Mouse (Mus musculus) cerebellum, postnatal 25 days (tissue): ENCODE results near the gene Tmem229b.
"Not testable (repeated sequence)": the region's sequence is repeated elsewhere in the genome, so short reads cannot be mapped to it uniquely, and the experiment has no call there.

Experiments used
- DNase-seq, 2 experiments: peaks; one replicate each; pipeline ENCODE4 v3.0.0; 2021; ENCODE audit warnings: mixed read lengths in 2 of 2

Tmem229b gene

DNA sequence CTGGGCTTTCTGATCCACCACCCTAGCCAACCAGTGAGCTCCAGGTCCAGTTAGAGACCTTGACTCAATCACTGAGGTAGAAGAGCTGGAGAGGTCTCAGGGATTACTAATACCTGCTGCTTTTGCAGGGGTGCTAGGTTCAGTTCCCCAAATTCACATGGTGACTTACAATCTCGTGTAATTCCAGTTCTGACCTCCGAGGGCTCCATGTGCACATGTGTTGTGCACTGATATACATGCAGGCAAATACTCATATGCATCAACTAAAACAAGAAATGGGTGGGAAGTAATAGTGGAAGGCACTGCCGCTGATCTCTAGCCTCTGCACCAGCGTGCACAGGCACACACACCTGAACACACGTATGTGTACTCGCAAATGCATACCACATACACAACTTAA, 60.3 kb downstream of the Tmem229b start:
- peak in 1 of 2 experiments; percentile 65 for DNase-seq

DNA sequence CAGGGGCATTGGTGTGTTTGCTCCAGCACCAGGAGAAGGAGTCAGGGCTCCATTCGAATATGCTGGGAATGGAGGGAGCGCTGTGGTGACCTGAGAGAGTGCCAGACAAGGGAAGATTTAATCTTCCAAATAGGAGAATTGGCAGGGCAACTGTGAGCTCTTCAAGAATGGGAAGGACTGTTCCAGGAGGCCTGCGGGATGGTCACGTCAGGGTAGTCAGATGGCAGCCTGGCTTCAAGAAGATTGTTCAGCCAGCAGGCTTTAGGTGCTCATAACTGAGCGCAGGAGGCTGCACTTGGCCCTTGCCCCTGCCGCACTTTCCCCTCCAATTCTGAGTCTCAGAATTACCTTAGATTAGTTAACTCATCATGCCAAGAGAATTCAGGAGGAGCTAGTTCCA, 64.5 kb downstream of the Tmem229b start:
- peak; percentile 41 to 55 for DNase-seq

DNA sequence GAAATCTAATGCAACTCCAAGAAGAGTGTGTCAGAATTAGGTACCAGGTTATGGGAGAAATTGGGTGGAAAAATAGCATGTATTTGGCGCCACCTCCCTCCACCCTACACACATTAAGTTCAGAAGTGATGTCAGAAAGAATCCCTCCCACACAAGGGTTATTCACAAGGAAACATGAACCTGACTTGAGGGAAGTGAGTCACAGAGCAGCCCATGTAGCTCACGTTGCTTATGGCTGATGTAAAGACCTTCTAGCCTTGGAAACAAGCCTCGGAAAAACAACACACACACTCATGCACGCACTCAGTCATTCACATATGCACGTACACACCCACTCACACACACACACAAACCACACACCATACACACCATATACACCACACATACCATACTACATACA, 67.3 kb downstream of the Tmem229b start:
- DNase-seq, result no peak

DNA sequence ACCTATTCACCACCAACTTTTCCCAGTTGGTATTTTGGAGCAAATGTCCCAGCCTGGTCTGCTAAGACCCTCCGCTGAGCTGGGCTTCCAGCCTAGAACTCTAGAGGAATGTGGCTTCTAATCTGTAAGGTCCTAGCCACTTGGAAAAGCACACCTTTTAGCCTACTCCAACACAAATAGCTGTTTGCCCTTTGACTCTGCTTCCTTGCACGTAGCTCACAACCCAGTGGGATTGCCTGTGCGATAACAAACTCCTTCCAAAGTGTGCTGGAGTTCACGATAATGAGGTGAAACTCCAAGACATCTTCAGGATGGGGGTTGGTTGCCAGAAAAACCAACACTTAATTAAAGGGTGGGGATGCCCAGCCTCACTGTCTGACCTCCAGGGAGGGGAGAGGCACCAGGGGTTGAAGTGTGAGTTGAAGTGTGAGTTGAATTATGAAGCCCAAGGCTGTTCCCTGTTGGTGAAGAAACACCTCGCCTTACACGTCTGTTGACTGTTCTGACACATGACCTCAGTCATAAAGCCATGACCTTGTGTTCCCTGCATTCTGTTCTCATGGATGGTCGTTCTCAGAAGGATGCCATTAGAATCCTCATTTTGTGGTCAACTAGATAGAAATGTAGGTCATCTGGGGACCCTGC, 67.9 kb downstream of the Tmem229b start:
- no peak for DNase-seq

DNA sequence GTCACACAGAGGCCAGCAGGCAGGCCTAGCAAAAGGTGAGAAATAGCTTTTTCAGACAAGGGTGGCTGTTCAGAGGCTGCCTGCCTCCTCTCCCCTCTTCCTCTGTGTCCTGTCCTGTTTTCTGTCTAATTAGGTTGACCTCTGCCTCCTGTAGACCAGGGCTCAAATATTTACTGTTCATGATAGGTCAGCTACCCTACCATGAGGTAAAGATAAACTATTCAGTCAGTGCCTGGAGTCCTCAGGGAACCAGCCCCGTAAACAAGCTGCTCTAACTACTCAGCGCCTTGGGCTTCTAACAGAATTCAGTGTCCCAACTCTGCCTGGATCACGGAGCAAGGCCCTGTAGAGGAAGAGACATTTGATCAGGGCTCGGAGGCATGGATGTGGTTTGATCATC, 70.9 kb downstream of the Tmem229b start:
- no peak for DNase-seq

DNA sequence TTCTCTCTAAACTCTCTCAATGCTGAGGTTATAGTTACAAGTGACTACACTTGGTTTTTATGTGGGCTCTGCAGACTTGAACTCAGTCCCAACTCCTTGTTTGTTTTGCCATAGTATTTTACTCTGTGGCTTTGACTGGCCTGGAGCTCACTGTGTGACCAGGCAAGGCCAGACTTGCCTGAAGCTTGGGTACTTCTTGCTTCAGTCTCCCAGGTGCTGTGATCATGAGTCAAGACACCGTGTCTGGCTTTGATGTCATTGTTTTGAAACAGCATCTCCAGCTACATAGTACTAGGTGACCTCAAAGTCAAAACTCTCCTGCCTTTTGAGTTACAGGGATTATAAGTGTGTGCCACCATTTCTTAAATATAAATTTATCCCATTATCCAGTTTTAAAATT, 77.5 kb downstream of the Tmem229b start:
- no peak for DNase-seq

DNA sequence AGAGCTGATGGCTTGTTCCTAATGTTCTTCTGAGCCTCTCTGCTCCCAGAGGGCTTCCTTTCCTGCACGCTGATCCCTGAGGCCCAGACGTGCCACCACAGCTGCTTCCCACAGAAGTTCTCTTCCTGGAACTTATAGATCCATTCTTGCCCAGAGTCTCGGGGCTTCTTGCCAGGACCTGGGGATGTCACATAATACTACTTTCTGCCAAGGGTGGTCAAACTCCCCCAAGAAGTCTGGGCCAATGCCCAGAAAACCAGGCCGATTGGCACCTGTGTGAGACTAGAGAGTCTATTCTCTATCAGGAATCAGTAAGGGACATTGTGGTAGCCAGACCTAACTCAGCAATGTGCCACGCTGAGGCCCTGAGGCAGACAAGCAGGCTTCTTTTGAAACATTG, 80.1 kb downstream of the Tmem229b start:
- no peak for DNase-seq

DNA sequence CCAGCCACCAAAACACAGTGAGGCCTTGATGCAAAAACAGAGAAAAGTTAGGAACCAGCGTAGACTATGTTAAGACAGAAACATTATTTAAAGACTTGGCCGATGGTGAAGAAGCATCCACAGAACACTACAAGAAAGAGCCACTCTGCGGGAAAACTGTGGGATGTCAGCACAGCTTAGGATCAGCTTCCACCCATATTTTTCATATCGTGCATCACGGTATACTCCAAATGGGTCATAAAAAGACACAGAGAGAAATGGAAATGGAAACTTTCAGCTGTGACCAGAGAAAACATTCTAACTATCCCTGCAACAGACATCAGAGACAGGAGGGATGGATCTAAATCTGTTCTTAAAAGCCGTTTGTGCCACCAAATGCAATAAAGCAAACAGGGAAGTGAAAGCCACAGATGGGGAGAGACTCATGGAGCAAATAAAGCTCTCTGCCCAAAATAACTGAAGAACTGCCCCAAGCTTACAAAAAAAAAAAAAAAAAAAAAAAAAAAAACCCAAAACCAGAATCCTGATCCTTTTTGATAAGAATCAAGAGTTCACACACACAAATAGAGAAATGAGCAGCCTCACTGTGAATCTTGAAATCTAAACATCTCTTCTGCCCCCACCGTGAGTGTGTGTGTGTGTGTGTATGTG, 83.8 kb downstream of the Tmem229b start:
- no peak for DNase-seq

DNA sequence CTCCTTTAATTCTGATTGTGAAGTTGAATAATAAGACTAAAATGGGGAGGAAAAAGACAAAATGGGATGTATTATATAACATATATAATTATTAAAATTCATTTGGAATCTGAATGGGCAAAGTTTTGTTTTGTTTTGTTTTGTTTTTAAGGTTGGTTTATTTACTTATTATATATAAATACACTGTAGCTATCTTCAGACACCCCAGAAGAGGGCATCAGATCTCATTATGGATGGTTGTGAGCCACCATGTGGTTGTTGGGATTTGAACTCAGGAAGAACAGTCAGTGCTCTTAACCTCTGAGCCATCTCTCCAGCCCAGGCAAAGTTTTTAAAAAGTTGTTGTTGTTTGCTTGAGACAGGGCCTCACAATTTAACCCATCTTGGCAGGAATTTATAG, 84.5 kb downstream of the Tmem229b start:
- not testable (repeated sequence) for DNase-seq

DNA sequence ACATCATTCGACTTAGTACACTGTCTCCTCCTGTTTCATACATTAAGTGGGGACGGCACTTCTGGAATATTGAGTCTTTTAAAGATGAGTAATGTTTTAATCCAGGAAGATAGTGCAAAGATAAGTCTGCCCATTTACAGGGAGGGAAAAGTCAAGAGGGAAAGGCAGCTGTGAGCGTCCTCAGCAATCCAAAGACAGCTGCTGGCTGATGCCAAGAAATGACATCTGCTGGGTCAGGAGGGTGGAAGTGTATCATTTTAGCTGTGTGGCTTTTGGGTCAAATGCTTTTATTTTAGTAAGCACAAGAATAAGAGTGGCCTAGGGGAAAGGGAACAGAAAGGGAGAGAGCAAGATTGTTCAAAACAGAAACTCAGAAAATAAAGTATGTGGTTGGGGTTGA, 85.4 kb downstream of the Tmem229b start:
- no peak for DNase-seq

DNA sequence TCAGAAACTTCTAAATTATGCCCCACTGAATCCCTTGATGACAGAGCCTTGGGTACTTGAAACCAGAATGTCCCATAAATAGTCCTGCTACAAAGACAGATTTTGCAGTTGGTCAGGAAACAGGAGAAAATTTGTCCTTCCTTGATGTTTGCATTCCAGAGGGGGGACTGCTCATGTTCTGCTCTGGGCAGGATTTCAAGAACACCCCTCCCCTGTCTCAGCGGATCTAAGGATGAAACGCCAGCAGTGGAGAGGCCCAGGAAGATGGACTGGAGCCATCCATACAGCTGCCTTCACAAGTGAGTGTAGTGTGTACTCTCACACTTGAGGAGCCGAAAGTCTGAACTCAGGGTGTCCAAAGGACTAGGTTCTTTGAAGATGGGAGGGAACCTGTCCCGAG, 86.0 kb downstream of the Tmem229b start:
- DNase-seq, result no peak

DNA sequence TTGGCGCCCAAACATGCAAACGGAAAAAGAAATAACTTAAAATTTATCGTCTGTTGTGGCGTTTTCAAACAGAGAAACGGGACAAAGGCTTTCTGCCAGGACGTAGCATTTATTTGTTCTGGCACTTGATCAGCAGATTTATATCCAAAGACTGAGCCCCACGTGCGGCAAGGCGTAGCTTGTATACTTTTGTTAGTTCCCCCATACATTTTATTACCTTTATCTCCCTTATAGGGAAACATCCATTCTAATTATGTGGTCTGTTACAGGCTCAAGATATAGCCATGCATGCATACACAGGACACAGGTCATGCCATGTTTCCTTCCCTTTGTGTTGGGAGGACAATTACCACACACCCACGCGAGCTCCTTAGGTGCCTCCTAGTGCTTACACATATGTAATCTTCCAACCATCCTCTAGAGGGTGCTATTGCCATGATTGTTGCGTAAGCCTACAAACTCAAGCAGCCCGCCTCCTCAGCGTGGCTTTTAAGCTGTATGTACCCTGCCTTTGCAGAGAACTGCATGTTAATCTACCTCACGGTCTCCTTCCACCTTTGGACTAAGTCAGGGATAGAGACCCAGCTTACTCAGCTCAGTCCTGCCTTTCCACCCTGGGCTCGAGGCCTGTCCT, 88.2 kb downstream of the Tmem229b start:
- DNase-seq, result peak; percentile 70 to 78

DNA sequence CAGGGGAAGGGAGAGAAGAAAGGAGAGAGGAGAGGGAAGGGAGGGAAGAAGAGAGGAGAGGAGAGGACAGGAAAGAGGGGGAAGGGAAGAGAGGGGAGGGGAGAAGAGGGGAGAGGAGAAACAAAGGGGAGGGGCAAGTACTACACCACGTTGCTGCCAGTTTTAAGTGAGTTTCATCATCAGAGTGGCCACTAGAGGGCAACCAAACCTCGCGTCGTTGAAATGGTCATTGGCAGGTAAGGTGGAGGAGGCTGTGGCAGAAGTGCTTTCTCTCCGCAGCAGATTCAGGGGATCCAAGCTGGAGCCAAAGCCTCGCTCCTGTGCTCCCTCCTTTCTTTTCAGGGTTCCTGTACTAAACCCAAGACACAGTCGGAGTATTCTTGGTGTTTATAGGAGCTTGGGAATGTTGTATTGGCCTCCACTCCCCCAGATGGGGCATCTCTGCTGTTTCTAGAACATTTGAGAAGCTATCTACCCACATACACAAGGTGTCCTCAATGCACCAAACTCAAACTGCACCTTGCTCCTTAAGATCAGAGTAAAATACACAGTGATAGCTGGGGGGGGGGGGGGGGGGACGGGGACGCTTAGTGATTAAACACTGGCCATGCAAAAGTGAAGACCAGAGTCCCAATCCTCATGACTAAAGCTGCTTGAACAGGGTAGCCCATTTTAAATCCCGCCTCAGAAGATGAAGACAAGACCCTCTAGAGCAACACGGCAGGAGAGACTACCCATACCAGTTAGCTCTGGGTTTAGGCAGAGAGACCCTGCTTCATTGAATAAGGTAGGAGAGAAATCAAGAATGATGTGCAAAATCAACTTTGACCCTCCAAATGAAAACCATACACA, 89.0 kb downstream of the Tmem229b start:
- peak; percentile 90 to 92 for DNase-seq

DNA sequence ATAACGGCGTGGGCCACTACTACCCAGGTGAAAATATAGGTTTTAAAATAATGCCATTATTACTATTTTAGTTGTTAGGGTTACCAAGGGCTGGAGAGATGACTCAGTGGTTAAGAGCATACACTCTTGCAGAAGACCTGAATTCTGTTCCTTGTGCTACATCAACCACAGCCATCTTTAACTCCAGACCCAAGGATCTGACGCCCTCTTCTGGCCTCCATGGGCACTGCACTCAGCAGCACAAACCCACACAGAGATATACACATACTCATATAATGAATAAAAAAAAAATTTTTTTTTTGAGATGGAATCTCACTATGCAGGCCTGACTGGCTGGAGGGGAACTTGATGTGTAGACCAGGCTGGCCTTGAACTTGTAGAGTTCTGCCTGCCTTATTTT, 91.1 kb downstream of the Tmem229b start:
- DNase-seq, result no peak

DNA sequence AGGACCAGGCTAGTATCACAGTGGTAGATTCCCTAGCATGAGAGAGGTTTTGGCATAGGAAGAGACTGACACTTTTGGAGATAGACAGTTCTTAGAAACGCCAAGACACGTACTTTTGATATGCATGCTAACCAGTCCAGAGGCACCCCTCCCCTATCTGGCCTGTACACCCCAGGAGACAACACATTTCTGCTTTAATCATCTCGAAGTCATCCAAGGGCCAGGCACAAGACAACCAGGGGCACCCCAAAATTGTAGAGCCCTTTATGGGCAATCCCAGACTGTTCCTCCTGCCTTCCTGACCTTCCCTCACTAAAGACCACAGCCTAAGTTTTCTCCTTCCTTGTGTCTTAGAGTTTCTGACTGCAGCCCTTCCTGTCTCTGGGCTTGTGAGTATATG, 91.9 kb downstream of the Tmem229b start:
- DNase-seq, result no peak

DNA sequence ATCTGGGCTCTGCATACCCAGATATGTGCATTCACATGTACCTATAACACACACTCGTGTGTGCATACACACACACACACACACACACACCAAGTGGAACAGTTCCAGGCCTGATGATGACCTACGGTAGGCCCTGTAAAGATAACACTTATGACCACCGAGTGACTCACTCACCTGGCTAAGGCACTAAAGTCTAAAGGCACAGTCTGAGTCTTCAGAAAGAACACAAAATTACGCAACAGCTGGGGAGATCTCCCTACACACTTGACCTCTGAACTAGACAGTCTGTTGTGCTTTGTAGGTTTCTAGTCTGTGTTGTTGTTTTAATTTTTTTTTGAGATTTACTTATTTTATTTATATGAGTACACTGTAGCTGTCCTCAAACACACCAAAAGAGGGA, 93.0 kb downstream of the Tmem229b start:
- no peak for DNase-seq
